Mouse (Mus musculus): ENCODE results near the gene Pidd1. TPM values are rescaled to one million over a fixed set of nuclear protein-coding genes. Genes with fewer than 3 reads are reported as not detected.

The Pidd1 gene
- polyA plus RNA-seq, 2 experiments = 6.1 to 15.5 TPM

DNA sequence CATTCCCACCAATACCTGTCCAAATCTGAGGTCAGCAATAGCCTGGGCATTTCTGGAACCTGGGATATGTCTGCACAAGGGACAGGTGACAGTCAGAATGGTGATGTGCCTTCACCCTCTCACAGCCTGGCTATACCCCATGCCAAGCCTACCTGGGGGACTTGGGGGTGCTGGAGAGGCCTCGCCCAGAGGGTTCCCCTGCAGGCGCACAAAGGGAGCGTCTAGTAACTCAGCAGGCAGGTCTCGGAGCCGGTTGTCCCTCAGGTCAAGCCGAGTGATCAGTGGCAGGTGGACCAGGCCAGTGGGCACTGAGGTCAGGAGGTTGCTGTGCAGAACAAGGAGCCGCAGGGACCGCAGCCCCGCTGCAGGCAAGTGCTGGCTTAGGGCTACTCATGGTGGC lies 2.4 kb downstream of the Pidd1 start:
- peaks cover 38% of the 10 kb centered on the region for H3K36me3 ChIP-seq (replicated peaks; ENCODE audit: control insufficient read depth, insufficient read depth, low read depth)
- 85% methylated on average over 9 of the region's 9 CpGs for WGBS (ENCODE audit: insufficient replicate concordance)
- H3K27ac ChIP-seq = no peak overlapping the region
- H3K4me1 ChIP-seq (replicated peaks; ENCODE audit: control insufficient read depth in 2 of 2, insufficient read depth in 2 of 2, low read length in 1 of 2) = peaks cover 10 to 16% of the 10 kb centered on the region in 2 experiments
- no peak for TF ChIP-seq CTCF (IDR thresholded peaks at IDR 0.05; ENCODE audit: low read depth)
- no peak for TF ChIP-seq EP300 (IDR thresholded peaks at IDR 0.05; ENCODE audit: low read depth)
- no peak overlapping the region; the same call in 1 of the 2 replicates for H3K9ac ChIP-seq (replicated peaks)
- ATAC-seq (ENCODE audit: insufficient read depth) = no peak
- peak overlapping the region; percentile 90; the same call in 1 of the 2 replicates for H3K4me2 ChIP-seq (ENCODE audit: low read depth)
- no peak for DNase-seq (ENCODE audit: low read depth in 3 of 3, low spot score in 3 of 3)
- H3K27me3 ChIP-seq (ENCODE audit: control insufficient read depth, insufficient read depth, low read length) = no peaks in the 10 kb centered on the region
- H3K9me3 ChIP-seq (ENCODE audit: control insufficient read depth, low read length) = no peaks in the 10 kb centered on the region
- peak overlapping the region in 1 of 2 experiments; percentile 8; a peak in 1 of 4 replicates for H3K4me3 ChIP-seq (ENCODE audit: insufficient read depth in 1 of 2, low read depth in 2 of 2, low read length in 2 of 2)

DNA sequence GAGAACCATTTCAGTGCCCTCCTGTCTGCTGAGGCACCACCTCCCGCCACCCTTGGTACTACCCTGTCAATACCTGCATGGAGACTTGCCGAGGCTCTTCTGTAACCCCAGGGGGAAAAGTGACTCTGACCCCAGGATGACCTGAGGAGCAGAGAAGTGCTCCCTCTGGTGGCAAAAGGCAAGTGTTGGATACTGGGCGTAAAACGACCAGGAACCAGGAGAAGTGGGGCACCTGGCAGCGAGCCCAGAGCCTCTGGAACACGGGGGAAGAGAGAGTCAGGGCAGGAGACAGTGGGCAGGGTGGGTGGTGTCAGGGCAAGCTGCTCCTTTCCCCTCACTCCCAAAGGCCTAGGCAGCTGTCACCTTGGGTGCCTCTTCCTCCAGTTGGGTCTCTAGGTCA lies 3.2 kb downstream of the Pidd1 start:
- no peak overlapping the region for H3K4me3 ChIP-seq (ENCODE audit: insufficient read depth in 1 of 2, low read depth in 2 of 2, low read length in 2 of 2)
- TF ChIP-seq CTCF (IDR thresholded peaks at IDR 0.05; ENCODE audit: low read depth) (peak; percentile 88), EP300 (IDR thresholded peaks at IDR 0.05; ENCODE audit: low read depth) (no peak)
- peaks cover 11 to 22% of the 10 kb centered on the region in 2 experiments for H3K4me1 ChIP-seq (replicated peaks; ENCODE audit: control insufficient read depth in 2 of 2, insufficient read depth in 2 of 2, low read length in 1 of 2)
- H3K9ac ChIP-seq (replicated peaks) = no peak overlapping the region
- ATAC-seq (ENCODE audit: insufficient read depth) = no peak
- DNase-seq (ENCODE audit: low read depth in 3 of 3, low spot score in 3 of 3) = no peak
- no peak overlapping the region for H3K27ac ChIP-seq
- 46% methylated on average over 6 of the region's 6 CpGs for WGBS (ENCODE audit: insufficient replicate concordance)
- no peak overlapping the region for H3K4me2 ChIP-seq (ENCODE audit: low read depth)
- H3K27me3 ChIP-seq (ENCODE audit: control insufficient read depth, insufficient read depth, low read length) = no peaks in the 10 kb centered on the region
- peaks cover 38% of the 10 kb centered on the region for H3K36me3 ChIP-seq (replicated peaks; ENCODE audit: control insufficient read depth, insufficient read depth, low read depth)
- H3K9me3 ChIP-seq (ENCODE audit: control insufficient read depth, low read length) = no peaks in the 10 kb centered on the region

DNA sequence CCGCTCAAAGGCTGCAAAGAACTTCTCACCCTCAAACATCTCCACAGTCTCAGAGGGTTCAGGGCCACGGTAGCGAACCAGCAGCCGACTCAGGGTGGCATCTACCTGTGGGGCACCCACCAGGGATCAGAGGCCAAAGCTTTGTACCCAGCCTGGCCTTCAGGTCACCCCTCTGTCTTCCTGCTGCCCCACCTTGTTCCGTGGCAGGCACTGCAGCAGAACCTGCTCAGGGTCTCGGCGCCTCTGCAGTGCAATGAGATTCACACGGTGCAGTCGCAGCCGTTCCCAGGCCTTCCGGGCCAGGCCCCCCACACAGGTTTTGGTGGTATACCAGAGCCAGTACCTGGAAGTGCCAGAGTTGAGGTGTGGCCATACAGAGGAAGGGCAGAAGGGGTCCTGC lies 4.0 kb downstream of the Pidd1 start:
- no peak overlapping the region for H3K4me2 ChIP-seq (ENCODE audit: low read depth)
- no peak overlapping the region for H3K9ac ChIP-seq (replicated peaks)
- ATAC-seq (ENCODE audit: insufficient read depth) (no peak), DNase-seq (ENCODE audit: low read depth in 3 of 3, low spot score in 3 of 3) (no peak)
- H3K4me3 ChIP-seq (ENCODE audit: insufficient read depth in 1 of 2, low read depth in 2 of 2, low read length in 2 of 2) = no peak overlapping the region
- TF ChIP-seq CTCF (IDR thresholded peaks at IDR 0.05; ENCODE audit: low read depth) (no peak), EP300 (IDR thresholded peaks at IDR 0.05; ENCODE audit: low read depth) (no peak)
- H3K9me3 ChIP-seq (ENCODE audit: control insufficient read depth, low read length) = no peaks in the 10 kb centered on the region
- H3K27me3 ChIP-seq (ENCODE audit: control insufficient read depth, insufficient read depth, low read length) = no peaks in the 10 kb centered on the region
- peaks cover 38% of the 10 kb centered on the region for H3K36me3 ChIP-seq (replicated peaks; ENCODE audit: control insufficient read depth, insufficient read depth, low read depth)
- peaks cover 15 to 28% of the 10 kb centered on the region in 2 experiments for H3K4me1 ChIP-seq (replicated peaks; ENCODE audit: control insufficient read depth in 2 of 2, insufficient read depth in 2 of 2, low read length in 1 of 2)
- no peak overlapping the region for H3K27ac ChIP-seq
- WGBS (ENCODE audit: insufficient replicate concordance) = 91% methylated on average over 11 of the region's 11 CpGs

DNA sequence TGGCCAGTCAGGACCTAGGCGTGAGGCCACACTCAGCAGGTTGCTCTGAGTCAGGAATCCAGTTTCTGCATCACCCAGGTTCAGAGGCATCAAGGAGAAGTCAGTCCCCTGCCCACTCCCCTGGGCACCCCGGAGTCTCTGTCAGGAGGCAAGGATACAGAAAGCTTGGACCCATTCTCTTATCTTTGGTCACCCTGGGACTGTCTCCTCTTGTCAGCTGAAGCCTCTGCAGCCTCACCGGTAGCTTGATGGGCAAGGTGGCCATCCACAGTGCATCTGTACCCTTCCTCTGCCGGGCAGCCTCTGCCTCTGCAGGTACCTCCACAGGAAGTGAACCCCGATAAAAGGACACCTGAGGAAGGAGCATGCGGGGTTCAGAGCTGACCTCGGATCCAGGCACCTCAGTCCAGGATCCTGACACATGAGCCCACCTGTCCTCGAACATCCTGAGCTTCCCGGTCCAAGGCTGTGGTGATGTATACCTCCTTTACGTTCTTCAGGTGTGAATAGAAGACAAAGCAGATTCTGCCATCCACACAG lies 4.6 kb downstream of the Pidd1 start:
- Histone ChIP-seq H3K4me3 (ENCODE audit: insufficient read depth in 1 of 2, low read depth in 2 of 2, low read length in 2 of 2) (no peak overlapping the region), H3K36me3 (replicated peaks; ENCODE audit: control insufficient read depth, insufficient read depth, low read depth) (peaks cover 38% of the 10 kb centered on the region), H3K9me3 (ENCODE audit: control insufficient read depth, low read length) (no peaks in the 10 kb centered on the region), H3K9ac (replicated peaks) (no peak overlapping the region), H3K27ac (no peak overlapping the region), H3K4me1 (replicated peaks; ENCODE audit: control insufficient read depth in 2 of 2, insufficient read depth in 2 of 2, low read length in 1 of 2) (peaks cover 12 to 30% of the 10 kb centered on the region in 2 experiments), H3K4me2 (ENCODE audit: low read depth) (no peak overlapping the region), H3K27me3 (ENCODE audit: control insufficient read depth, insufficient read depth, low read length) (no peaks in the 10 kb centered on the region)
- WGBS (ENCODE audit: insufficient replicate concordance) = 89% methylated on average over 10 of the region's 10 CpGs
- no peak for DNase-seq (ENCODE audit: low read depth in 3 of 3, low spot score in 3 of 3)
- no peak for ATAC-seq (ENCODE audit: insufficient read depth)
- TF ChIP-seq EP300 (IDR thresholded peaks at IDR 0.05; ENCODE audit: low read depth) (no peak), CTCF (IDR thresholded peaks at IDR 0.05; ENCODE audit: low read depth) (no peak)

DNA sequence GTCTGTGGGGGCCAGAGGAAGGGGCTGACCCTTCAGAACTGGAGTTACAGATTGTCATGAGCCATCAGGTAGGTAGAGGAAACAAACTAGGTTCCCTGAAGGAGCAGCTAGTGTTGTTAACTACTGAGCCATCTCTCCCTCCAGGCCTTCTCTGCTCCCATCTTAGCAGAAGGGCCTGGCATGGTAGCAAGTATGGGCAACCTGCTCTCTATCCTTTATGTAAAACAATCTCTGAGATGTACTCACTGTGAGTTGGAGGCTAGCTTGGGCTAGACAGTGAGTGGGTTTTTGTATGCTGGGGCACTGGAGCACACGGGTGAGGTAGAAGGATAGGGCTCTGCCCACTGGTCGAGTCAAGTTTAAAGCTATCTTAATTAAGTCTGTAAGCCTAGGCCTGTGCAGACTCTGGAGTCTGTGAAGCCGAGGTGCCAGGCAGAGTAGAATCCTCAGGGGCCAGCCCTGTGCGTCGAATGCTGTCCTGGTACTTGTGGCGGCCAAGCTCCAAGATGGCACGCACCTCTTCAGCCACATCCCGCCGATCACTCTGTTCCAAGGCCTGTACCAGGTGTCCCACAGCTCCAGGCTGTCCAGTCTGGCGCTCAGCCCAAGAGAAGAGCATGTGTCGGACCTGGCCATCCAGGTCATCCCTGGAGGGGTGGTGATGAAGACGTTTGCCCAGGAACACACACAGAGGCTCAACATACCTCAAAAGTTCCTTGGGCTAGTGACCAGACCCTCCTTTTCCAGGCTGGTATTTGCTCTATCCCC lies 5.4 kb downstream of the Pidd1 start:
- Histone ChIP-seq H3K4me1 (replicated peaks; ENCODE audit: control insufficient read depth in 2 of 2, insufficient read depth in 2 of 2, low read length in 1 of 2) (peaks cover 11 to 27% of the 10 kb centered on the region in 2 experiments), H3K4me3 (ENCODE audit: insufficient read depth in 1 of 2, low read depth in 2 of 2, low read length in 2 of 2) (no peak overlapping the region), H3K9ac (replicated peaks) (no peak overlapping the region), H3K27me3 (ENCODE audit: control insufficient read depth, insufficient read depth, low read length) (no peaks in the 10 kb centered on the region), H3K27ac (no peak overlapping the region), H3K36me3 (replicated peaks; ENCODE audit: control insufficient read depth, insufficient read depth, low read depth) (peaks cover 38% of the 10 kb centered on the region), H3K9me3 (ENCODE audit: control insufficient read depth, low read length) (no peaks in the 10 kb centered on the region), H3K4me2 (ENCODE audit: low read depth) (no peak overlapping the region)
- 84% methylated on average over 12 of the region's 12 CpGs for WGBS (ENCODE audit: insufficient replicate concordance)
- TF ChIP-seq CTCF (IDR thresholded peaks at IDR 0.05; ENCODE audit: low read depth) (no peak), EP300 (IDR thresholded peaks at IDR 0.05; ENCODE audit: low read depth) (no peak)
- no peak for DNase-seq (ENCODE audit: low read depth in 3 of 3, low spot score in 3 of 3)
- ATAC-seq (ENCODE audit: insufficient read depth) = no peak
